Mouse (Mus musculus) fat pad, adult 2 months (tissue): Measurements from ENCODE around the gene Rnf40.

Experiments
- DNase-seq: peaks from one replicate; pipeline ENCODE4 v3.0.0-alpha.2; 2011; ENCODE audit warnings: low read depth, low spot score; ENCODE audit errors: extremely low read depth

The Rnf40 gene

GRCm38 (mm10) chr7:127648516-127649201 lies 60.1 kb downstream of the Rnf40 start:
- no peak for DNase-seq

- no peak for DNase-seq
Observed at GRCm38 (mm10) chr7:127649206-127649605, 60.6 kb downstream of the Rnf40 start.

- no peak for DNase-seq
Observed at GRCm38 (mm10) chr7:127651624-127652023, 63.1 kb downstream of the Rnf40 start.

GRCm38 (mm10) chr7:127652050-127652449 lies 63.5 kb downstream of the Rnf40 start:
- DNase-seq: no peak

- no peak for DNase-seq
Observed at GRCm38 (mm10) chr7:127654318-127654717, 65.8 kb downstream of the Rnf40 start.
